Mouse (Mus musculus): ENCODE measurements around the gene Poc1a.

Gene Poc1a

DNA sequence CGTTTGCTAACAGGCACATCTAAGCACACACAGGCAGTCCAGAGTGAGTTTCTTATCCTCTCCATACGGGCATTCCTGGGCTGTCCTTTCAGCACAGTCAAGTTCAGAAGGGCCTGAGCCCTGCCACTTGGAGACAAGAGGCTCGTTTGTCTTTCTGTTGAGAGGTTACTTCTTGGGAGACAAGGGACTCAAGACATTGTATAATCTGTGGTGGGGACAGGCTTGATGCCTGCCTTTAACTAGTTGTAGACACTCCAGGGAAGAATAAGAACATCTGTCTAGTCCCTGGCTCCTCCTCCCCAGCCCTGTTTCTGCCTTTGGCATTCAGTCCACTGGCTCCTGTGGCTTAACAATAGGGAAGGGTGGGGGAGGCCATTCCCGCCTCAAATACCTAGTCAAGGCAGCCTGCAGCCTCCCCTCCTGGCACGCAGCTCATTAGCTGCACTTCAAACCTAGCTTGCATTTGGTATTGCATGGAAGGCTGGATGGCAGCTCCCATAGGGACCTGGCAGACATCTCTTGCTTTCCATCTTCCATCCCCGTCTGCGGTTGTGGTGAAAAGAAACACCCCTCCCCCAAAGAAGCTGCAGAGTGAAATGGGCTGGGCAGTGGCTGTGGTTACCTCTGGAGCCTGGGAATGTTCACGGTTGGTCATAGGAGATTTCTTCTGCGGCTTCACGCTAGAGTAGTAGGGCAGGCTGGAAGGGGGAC lies 57.8 kb downstream of the Poc1a start:
- no peak for DNase-seq (ENCODE audit: low spot score)

DNA sequence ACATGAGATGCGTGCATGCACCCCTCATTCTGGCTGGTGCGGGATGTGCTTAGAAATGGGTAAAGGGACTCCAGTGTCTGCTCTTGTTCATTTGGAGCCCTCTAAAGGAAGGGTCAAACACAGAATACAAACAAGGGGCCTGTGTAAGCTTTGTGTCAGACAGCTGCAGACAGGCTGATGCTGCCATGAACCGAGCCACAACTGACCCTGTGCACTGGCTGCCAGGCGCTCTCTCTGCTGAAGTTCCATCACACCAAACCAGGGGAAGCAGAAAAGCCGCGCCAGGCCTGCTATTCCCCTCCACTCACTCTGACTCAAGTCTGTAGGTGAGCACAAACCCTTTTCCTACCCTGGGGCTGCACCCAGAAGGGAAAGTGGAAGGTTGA lies 58.3 kb downstream of the Poc1a start:
- no peak for DNase-seq (ENCODE audit: low spot score)

DNA sequence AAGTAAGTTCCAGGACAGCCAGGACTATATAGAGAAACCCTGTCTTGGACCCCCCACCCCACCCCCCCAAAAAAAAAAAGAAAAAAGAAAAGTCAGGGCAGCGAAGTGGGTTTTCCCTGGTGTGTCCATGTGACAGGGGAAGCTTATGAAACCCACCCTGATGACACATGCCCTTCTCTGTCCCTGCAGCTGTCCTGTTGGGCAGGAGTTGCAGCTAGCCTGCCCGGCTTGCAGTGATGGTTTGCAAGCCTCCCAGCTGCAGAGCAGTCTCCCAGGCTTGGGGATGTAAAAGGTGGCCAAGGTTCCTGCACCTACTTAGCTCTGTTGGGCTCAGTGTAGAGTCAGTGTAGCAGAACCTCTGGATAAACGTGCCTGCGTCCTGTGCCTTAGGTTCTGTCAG lies 58.9 kb downstream of the Poc1a start:
- DNase-seq (ENCODE audit: low spot score) = no peak

DNA sequence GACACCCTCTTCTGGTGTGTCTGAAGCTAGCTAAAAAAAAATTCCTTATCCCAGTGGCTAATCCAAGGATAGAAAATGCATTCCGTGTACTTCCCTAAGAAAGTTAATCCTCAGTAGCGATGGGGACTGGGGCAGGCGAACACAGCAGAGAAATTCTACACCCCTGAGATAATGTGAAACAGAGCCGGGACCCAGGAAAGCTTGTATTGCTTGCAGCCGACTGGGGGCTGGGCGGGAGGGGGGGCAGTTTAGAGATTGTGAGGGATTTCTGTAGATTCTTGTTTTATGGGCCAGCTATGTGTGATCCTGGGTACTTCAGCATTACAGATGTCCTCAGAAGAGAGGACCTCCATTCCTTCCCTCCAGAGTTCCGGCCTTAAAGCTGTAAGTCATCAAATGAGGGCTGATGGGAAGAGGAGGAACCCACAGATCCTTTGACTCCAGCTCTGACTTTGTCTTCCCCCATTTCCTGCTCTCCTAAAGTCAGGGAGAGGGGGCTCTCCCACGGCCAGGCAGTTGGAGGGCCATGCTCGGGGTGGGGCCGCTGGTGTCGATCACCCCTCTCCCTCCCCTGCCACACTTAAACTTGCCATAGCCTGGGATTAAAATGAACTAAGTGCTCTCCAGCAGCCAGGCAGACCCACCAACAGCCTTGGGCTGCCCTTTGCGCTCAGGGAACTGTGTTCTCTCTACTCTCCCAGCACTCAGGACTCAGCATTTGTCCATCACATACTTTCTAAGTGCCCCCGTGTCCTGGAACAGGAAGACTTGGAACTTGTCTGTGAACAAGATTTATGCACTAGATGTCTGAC lies 59.8 kb downstream of the Poc1a start:
- DNase-seq (ENCODE audit: low spot score) = no peak

DNA sequence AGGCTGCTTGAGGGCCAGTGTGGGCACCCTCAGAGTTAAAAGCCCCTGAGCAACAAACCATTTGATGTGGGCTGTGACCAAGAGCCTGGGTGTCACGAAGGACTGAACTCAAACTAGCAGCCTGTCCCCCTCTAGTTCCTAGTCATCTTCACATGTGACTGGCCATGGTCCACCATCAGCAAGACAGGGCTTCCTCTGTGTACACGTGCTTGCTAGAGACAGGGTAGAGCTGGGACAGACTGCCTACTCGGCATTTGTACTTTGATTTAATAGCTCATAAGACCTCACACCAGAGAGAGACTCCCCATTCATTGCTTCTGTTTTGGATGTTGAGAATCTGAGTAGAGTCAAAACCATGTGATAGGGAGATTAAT lies 60.4 kb downstream of the Poc1a start:
- no peak for DNase-seq (ENCODE audit: low spot score)

DNA sequence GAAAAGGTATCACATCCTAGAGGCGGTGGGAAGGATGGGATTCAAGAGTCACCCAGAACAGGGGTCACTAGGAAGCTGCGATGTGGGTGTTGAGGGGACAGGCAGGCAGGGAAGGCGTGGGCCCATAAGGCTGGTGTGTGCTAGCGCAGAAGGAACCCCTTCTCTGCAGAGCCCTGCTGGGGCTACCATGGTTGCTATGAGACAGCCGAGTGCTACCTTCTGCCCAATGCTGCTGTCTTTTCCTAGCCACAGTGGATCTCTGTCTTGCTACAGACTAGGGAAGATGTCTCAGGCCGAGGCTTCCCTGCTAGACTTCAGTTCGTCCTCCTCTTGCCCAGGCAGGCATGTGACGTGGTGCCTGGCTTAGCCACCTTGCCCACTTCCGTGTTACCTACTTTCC lies 61.7 kb downstream of the Poc1a start:
- DNase-seq (ENCODE audit: low spot score) = no peak

DNA sequence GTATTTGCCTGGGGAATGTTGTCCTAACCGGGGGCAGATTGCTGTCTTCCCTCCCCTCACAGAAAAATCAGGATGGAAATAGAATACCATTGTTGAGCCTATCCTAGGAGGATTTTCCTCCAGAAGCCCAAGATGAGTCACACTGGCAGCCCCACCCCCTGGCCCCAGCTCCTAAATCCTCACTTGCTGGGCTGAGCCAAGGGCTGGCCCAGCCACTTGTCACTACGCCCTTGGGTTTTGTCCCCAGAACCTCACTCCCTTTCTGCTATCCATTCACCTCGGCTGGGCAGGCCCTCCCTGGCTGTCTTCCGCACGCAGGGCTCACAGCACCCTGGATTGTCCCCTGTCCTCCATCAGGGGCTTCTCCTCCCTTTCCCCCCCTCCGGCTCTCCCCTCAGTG lies 64.3 kb downstream of the Poc1a start:
- no peak for DNase-seq (ENCODE audit: low spot score)

DNA sequence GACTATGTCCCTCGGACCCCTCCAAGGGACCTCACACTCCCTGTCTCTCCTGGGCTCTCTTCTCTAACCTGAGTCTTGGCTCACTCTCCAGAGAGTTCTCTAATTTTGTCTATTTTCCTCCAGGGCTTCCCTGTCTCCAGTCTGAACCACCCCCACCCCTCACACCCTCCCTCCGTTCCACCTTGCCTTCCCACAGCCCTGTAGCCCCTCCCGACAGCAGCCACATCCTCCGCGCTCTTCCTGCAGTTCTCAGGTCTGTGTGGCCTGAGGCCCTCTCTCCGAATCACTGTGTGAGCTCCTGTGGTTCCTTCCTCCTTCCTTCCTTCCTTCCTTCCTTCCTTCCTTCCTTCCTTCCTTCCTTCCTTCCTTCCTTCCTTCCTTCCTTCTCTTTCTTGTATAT lies 64.8 kb downstream of the Poc1a start:
- no peak for DNase-seq (ENCODE audit: low spot score)

DNA sequence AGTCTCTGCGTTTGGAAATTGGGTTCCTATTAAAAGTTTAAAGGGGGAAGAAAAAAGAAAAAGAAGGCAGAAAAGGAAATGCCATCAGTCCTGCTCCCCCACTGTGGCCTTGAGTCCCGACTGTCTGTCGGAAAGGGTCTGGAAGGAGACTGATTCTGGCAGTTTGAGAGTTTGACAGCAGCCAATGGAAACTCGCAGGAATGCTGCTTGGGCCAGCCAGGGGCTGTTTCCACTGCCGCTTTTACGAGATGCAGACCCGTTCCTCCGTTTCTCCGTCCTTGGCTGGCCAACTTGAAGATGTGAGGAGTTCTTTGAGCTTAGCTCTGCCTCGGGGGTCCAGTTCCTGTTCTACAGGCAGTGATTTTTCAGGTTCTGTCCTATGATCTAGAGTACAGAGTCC lies 67.4 kb downstream of the Poc1a start:
- no peak for DNase-seq (ENCODE audit: low spot score)

DNA sequence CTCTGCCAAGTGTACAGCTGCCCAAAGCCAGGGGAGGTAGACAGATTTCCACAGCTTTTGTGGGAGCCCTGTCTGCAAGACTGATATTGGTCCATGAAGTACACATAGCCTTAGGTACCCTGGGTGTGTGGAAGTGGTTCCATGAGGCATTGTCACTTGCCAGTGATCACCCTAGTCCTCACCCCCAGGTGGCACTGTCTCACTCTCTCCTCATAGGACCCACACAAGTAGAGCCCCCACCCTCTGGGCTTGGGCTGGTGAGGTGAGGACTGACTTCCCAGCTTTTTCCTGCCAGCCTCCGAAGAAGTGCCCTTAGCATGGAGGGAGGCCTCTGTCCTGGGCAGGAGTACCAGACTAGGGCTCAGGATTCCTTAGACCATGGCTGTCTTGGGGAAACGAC lies 68.2 kb downstream of the Poc1a start:
- DNase-seq (ENCODE audit: low spot score) = no peak

DNA sequence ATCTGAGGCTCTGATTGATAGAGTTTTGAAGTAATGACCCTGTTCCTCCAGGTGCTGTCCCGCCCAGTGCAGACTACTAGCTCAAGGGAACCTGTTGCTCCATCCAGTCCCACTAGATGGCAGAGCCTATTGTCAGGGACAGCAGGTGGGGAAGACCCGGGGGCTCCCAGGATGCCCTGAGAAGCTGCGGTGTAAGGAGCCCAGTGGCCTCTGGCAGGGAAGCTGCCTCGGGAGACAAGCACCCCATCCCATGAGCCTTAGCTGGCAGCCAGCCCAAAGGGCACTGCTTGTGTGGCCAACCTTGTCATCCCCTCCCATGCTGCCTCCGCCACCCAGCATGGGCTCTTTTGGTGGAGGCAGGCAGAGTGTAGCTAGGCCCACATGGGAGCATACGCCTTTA lies 70.3 kb downstream of the Poc1a start:
- DNase-seq (ENCODE audit: low spot score) = no peak

DNA sequence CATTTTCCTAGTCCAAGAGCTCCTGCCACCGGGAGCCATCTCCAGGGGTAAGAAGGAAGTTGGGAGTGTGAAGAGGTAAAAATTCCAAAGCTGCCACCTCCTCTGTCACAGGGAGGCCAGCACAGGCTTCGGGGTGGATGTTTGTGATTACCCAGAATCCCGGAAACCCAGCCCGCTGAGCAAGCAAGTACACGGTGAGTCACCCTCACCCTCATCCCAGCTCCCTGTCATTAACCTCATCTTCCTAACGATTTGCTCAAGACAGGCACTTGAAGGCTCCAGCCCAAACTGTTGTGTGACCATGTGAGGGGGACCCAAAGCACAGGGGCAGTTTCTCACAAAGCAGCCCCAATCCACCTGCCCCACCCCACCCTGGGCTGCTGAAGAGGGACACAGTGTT lies 72.9 kb downstream of the Poc1a start:
- DNase-seq (ENCODE audit: low spot score) = no peak

DNA sequence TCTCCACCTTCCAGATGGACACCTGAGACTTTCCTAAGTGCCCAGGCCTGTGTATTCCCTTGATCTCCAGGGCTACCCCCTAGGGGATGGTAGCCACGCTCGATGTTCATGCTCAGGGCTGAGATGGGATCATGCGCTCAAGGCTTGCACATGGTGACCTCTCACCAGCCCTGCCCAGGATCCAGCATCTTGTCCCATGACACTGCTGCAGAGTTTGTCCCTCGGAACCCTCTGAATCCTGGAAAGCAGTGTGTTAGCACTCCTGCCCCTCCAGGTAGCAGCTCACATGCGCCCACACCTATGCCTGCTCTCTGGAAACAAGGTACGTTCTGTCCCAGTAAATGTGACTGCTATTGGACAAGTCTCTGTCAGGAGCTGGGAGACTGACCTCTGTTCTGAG lies 73.9 kb downstream of the Poc1a start:
- DNase-seq (ENCODE audit: low spot score) = no peak

DNA sequence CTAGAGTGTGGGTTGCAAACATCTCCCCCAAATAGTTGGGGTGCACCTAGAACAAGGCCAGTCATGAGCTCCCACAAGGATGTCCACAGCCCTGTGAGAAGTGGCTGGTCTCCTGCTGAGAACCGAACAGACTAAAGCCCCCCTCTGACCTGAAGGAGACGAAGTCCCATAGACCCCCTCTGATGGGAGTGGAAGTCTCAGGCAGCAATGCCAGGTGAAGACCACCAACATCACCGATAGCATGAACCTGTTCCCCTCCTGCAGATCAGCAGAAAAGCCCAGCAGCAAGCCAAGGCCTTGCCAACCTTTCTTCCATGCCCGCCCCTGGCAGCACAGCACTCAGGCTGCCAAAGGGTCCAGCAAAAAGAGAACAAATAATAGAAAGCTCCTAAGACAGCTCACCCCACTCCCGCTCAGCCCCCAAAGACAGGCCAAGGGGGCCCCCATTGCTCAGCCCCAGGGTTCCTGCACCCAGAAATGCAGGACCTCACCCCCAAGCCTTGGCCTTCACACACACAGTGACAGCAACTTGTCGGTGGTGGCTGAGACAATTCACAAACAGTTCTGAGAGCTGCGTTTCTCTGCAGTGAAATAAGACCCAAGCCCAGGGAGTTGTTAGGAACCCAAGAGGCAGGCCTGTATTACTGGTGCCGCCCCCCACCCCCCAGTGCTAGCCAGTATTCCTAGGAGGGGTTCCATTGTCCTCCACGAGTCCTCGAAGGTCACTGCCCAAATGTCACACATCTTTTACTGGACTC lies 74.5 kb downstream of the Poc1a start:
- no peak for DNase-seq (ENCODE audit: low spot score)

DNA sequence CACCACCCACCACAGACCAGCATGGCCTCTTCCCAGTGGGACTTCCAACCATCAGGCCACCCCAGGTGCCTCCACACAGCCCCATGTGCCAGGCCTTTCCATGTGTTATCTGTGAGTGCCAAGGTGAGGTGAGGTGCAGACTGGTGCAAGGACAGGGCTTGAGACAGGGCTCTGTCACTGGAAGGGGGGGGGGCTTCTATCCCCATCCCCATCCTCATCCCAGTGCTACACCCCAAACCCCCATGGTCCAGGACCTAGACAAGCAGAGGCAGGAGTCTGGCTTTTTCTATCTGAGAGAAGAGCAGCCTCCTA lies 75.1 kb downstream of the Poc1a start:
- no peak for DNase-seq (ENCODE audit: low spot score)

DNA sequence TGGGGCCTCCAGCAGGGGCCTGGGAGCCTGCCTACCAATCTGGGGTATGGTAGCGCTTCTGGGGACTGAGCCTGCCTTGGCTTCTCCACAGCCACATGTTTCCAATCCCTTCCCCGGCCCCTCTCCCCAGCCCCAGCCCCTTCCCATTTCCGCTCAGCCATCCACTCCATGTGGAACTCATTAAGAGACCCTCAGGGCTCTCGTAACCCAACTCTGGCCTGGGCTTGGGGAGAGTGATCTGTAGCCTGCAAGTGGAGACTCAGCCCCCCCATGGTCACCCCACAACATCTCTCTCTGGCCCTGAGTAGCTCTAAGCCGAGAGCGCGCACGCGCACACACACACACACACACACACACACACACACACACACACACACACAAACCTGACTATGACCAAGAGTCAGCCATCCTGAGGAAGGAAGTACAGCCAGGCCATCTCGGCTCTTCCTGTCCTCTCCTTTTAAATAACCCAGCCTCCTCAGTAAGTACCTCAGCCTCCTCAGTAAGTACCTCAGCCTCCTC lies 75.5 kb downstream of the Poc1a start:
- no peak for DNase-seq (ENCODE audit: low spot score)

DNA sequence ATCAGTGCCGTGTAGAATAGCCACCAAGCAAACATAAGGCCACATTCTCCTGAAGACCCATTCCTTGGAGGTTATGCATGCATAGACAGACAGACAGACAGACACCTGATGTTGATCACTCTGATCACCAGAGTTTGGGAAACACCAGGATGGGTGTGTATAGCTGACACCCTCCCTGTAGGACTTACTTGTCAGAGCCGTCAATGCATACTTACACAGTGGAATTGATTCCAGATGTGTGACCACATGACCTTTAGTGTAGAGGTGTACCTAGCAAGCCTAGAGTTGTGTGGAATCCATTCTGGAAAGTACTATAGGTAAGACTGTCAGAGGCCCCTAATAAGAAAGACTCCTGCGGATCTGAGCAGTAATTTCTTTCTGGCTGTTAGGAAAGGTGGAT lies 76.3 kb downstream of the Poc1a start:
- no peak for DNase-seq (ENCODE audit: low spot score)

DNA sequence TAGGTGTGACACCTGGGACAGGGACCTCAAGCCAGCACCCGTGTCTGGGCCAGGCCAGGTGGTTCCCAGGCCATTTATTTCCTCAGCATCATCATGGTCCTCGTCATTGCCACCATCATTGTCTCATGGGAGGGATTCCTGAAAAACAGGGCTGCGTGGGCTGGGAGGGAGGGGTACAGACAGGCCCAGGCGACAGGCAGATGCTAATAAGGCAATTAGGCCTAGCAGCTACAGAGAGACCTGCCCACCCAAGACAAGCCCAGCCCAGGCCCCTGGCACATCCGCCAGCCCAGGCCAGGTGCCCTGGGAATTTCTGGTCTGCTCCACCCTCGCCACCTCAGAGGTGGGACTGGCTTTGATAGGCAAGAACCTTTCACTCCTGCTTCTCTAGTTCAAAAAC lies 78.4 kb downstream of the Poc1a start:
- no peak for DNase-seq (ENCODE audit: low spot score)

DNA sequence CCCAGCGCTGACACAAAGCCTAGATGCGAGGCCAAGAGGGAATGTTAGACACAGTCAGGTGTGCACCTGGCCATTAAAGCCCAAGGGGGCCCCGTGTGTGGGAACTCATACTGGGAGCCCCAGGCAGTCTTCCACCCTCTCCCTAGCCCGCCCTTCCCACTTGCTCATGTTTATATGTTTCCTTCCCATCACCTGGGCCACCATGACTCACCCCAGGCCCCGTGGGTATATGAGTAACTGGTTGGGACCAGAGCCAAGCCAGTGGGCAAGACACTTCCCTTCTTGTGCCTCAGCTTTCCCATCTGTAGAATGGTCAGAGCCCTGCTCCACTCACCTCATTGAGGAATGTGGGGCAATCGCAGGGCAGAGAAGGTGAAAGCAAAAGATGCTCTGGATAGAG lies 80.3 kb downstream of the Poc1a start:
- DNase-seq (ENCODE audit: low spot score) = no peak

DNA sequence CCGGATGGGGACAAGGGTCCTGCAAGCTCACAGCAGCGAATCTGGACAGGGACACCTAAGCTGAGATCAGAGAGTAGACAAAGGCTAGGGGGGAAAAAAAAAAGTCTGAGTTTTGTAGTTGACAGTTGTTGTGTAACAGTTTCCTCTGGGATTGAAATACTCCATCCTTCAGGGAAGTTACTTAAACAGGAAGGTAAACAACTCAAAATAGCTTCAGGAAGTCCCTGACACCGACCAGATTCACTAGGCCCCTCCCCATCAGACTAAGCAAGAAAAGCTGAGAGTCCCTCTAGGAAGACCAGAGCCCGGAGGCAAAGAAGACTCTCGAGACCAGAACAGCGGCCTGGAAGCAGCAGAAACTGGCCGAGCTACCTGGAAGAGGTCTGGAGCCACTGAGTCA lies 84.5 kb downstream of the Poc1a start:
- no peak for DNase-seq (ENCODE audit: low spot score)

DNA sequence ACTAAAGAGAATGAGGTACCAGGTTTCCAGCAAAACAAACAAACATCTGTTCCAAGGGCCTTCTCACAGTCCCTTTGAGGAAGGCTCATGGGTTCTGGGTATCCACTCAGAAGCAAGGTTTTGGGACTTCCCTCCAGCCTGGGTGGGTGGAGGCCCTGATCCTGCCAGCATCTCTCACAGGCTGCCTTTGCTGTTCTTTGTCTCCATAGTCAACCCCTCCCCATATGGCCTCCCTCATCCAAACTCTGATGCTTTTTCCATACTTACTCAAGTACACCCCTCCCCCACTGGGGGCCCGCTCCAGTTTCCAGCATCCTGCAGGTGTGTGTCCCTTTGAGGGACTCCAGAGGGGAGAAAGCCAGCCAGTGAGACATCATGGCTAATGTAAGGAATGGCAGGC lies 85.3 kb downstream of the Poc1a start:
- no peak for DNase-seq (ENCODE audit: low spot score)

DNA sequence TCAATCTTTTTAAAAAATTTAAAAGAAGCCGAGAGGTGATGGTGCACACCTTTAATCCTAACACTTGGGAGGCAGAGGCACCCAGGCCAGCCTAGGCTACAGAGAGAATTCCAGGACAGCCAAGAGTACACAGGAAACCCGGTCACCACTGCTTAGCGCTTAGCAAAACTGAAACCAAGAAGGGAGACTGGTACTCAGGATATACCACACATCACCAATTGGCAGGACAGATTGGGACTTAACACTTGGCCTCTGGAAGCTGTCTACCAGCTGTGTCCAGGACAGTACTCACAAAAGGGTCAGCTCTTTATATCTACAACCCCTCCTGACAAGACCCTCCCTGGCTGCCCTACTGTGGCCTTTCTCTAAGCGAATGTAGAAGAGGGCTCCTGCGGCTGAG lies 86.1 kb downstream of the Poc1a start:
- DNase-seq (ENCODE audit: low spot score) = no peak

DNA sequence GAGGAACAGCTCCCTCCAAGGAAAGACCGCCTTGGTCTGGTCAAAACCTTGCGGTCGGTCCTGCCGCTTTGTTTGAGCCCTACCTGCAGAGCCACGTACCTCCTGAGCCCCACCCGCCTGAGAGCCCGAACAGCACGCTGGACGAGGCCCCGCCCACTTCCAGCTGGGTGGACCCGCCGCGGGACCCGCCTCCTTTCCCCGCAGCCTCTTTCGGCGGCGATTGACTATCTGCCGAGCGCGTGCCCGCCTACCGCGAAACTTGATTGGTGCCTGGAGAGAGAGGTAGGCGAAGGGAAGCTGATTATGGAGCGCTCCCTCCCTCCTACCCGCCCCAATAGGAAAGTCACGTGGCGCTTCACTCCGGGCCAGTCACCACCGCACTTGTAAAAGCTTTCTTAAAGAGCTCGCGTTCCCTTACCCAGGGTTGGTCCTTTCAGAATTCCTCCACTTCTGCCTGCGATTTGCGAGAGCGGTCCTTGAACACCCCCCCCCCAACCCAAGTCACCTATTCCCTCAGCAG lies 86.8 kb downstream of the Poc1a start:
- peak; percentile 94 for DNase-seq (ENCODE audit: low spot score)
